Mouse (Mus musculus) testis, postnatal 14 days (tissue): ENCODE data around the gene Slc25a13.

ENCODE experiments used
- DNase-seq: peaks from one replicate; pipeline ENCODE4 v3.0.0; 2021; ENCODE audit warnings: low spot score

Slc25a13 gene

GRCm38 (mm10) chr6:6167339-6168126 is 49.4 kb downstream of the Slc25a13 start:
- DNase-seq: no peak

- no peak for DNase-seq
These were observed 53.9 kb downstream of the Slc25a13 start for GRCm38 (mm10) chr6:6162993-6163623.

- no peak for DNase-seq
These were observed 54.8 kb downstream of the Slc25a13 start for GRCm38 (mm10) chr6:6162146-6162545.

GRCm38 (mm10) chr6:6160645-6161426 is 56.1 kb downstream of the Slc25a13 start:
- no peak for DNase-seq

- no peak for DNase-seq
These were observed 57.6 kb downstream of the Slc25a13 start for GRCm38 (mm10) chr6:6159221-6159859.

- DNase-seq: no peak
These were observed 63.5 kb downstream of the Slc25a13 start for GRCm38 (mm10) chr6:6153426-6153825.

- no peak for DNase-seq
These were observed 66.2 kb downstream of the Slc25a13 start for GRCm38 (mm10) chr6:6150811-6151210.

GRCm38 (mm10) chr6:6149751-6150150 is 67.2 kb downstream of the Slc25a13 start:
- DNase-seq: no peak

GRCm38 (mm10) chr6:6149329-6149728 is 67.6 kb downstream of the Slc25a13 start:
- no peak for DNase-seq

- no peak for DNase-seq
These were observed 71.6 kb downstream of the Slc25a13 start for GRCm38 (mm10) chr6:6145412-6145811.

- DNase-seq: no peak
These were observed 73.4 kb downstream of the Slc25a13 start for GRCm38 (mm10) chr6:6143525-6143924.

GRCm38 (mm10) chr6:6140370-6140769 is 76.6 kb downstream of the Slc25a13 start:
- DNase-seq: no peak

GRCm38 (mm10) chr6:6139061-6139460 is 77.9 kb downstream of the Slc25a13 start:
- DNase-seq: no peak

- DNase-seq: no peak
These were observed 80.2 kb downstream of the Slc25a13 start for GRCm38 (mm10) chr6:6136812-6137211.

GRCm38 (mm10) chr6:6134935-6135334 is 82.0 kb downstream of the Slc25a13 start:
- DNase-seq: no peak

GRCm38 (mm10) chr6:6133556-6134050 is 83.4 kb downstream of the Slc25a13 start:
- no peak for DNase-seq

- DNase-seq: no peak
These were observed 84.9 kb downstream of the Slc25a13 start for GRCm38 (mm10) chr6:6132047-6132446.

GRCm38 (mm10) chr6:6125620-6126019 is 91.4 kb downstream of the Slc25a13 start:
- no peak for DNase-seq

- no peak for DNase-seq
These were observed 95.1 kb downstream of the Slc25a13 start for GRCm38 (mm10) chr6:6121904-6122303.

- DNase-seq: no peak
These were observed 96.1 kb downstream of the Slc25a13 start for GRCm38 (mm10) chr6:6120841-6121240.

GRCm38 (mm10) chr6:6115771-6116170 is 101.2 kb downstream of the Slc25a13 start:
- DNase-seq: no peak

GRCm38 (mm10) chr6:6113776-6114175 is 103.2 kb downstream of the Slc25a13 start:
- DNase-seq: no peak
